Mouse (Mus musculus) R1 (cell line): ENCODE measurements around the gene Lamp1.

ENCODE experiments used
- DNase-seq: peaks from one replicate; pipeline ENCODE4 v3.0.0-alpha.2; 2018; ENCODE audit warnings: low read depth, low spot score

The Lamp1 gene

DNA sequence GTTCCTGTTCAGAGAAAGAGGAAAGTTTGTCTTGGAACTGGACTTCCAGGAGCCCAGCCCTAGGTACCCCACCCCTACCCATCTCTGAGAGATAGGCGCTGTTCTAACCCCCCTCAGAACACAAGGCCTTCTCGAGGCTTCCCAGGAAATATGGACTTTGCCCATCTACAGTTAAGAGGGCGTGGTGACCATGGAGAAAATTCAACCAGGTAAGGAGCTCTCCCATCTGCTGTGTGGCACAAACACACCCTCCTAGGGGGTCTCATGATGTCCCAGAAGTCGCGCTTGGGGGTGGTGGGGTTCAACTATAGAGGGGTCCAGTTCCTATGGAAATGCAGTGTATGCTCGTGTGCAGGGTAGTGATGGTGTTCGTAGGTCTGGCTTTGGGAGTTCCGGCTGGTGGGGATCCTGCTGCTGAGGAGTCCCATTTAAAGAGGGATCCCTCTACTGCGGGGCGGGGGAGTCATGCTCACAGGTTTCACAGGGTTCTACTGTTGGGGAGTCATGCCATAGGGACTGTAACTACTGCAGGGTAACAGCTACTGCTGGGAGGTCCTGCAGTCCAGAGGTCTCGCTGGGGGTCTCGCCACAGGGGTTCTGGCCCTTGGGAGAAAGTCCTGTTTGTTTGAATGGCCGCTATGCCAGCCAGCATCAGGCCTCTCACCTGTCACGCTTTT, 40.6 kb downstream of the Lamp1 start:
- no peak for DNase-seq

DNA sequence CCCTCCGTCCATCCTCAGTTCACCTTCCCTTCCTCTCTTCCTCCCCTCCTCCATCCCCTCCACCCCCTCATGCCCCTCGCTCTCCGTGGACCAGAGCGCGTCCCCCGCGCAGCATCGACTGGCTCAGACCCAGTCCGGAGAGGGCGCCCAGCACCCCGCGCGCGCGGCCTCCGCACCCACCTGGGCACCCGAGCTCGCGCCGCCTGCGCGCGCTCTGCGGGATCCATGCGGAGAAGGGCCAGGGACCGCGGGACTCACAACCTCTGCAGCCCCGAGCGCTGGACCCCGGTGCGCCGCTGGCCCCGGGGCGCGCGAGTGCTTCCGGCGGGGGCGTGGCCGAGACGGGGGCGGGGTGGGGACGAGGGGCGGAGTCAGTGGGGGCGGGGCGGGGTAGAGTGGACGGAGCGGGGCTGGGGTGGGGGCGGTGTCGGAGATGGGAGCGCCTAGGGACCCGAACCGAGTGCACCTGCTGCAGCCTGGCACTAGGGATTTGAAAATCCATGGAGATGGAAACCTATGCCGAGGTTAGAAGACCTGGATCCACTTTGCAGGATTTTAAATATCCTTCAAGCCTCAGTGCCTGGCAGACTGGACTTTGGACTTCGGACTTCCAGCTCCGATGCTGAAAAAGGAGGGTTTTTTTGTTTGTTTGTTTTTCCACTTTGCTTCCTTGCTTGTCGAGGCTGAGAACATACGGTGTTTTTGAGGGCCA, 41.5 kb downstream of the Lamp1 start, which contains the start of gene Grtp1:
Grtp1 (minus strand) TSS at position 320 of the 712 bp plus-strand sequence.
- peak; percentile 78 for DNase-seq

DNA sequence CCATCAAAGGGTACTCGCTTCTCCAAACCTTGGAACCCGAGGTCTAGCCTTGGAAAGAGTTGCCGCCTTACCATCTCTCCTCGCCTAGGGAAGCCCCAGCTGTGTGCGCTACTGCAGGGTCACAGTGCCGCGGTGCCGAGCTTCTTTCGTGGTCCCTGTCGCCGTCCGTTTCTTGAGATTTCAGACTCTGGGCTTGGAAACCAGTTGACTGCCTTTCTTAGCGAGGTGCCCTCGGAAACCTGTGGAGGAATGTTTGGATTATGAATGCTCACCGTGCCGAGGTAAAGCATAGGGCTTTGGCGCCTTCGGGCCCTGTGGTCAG, 42.0 kb downstream of the Lamp1 start:
- DNase-seq, result no peak

DNA sequence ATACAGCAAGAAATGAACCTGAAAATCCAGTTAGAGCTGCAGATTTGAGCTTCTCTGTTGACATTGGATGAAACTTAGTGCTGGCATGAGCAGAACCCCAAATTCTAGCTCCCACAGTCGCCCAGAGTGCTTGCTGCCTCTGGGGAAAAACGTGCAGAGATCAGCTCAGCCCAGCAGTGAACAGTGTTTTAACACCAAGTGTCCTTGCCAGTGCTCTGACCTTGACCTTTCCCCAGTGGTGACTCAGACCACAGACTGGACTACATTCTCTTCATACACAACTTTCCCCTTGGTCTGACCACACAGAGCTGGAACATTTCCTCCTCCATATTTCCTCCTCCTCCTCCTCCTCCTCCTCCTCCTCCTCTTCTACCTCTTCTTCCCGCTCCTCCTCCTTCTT, 43.1 kb downstream of the Lamp1 start:
- peak; percentile 66 for DNase-seq

DNA sequence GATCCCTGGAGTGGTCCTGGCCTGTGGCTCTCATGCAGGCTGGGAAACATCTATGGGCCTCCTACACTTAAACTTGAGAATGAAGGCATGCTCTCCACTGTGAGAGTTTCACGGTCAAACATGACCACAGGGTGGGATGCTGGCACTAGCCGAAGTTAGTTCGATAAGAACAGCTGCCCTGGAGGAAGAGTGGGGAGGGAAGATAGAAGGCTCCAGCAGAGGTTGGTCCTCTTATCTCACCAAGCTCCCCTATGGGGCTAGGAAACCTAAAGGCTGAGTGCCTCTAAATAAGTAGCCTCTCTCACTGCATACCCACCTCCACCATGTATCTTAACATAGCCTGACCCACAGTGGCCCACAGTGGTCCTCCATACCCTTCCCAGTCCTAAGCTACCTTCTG, 43.8 kb downstream of the Lamp1 start:
- no peak for DNase-seq

DNA sequence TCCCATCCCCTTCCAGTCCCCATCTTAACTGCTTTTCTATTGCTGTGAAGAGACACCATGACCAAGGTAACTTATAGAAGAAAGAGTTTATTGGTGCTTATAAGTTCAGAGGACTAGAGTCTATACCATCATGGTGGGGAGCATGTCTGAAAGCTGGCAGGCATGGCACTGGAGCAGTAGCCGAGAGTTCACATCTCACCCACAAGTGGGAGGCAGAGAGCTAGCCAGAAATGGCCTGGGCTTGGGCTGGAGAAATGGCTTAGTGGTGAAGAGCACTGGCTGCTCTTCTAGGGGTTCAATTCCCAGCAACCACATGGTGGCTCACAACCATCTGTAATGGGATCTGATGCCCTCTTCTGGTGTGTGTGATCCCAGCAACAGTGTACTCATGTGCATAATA, 44.5 kb downstream of the Lamp1 start:
- no peak for DNase-seq

DNA sequence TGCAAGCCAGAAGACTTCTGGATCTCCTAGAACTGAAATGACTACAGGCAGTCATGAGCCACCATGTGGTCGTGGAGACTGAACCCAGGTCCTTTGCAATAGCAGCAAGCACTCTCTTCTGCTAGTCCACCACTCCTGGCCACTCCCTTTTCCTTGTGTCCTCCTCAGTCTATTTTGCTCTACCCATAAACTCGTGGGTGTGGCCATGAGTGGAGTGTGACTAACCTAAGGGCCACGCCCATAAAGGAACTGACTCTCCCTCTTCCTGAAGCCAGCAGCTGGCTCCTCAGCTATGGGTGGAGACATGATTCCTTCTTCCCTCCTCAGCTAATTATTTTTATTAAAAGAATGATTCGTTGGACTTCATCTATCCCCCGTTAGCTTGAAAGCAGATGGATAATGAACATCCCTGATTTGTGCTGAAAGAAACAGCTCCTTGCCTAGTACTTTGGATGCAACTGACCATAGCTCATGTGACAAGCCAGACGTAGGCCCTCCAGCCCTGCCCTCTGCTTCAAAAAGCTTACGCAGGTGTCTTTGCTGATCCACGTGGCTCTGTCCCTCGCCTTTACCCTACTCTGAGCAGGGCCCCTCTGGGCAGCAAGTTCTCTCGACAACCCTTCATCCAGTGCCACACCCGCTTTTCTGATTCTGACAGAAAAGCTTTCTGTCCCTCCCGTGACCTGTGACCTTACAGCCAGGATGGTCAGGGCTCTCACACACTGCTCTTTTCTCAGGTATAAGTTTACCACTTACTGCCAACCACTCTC, 45.6 kb downstream of the Lamp1 start:
- DNase-seq, result peak; percentile 89

DNA sequence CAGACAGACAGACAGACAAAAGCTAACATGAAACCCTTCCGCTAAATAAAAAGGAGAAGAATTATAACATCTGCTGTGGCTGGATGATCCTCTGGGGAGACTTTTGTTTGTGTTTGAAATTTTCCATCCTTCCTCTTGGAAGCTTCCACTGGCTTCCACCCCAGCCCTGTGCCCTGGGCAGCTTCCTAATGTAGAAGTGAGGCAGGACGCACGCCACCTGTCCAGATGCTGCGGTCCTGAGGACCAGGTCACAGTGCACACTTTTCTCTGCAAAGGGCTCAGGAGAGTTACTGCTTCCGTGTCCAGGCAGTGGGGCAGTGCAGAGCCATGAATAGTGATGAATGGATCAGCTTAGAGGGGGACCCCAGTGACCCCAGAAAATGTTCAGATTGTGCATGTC, 46.4 kb downstream of the Lamp1 start:
- DNase-seq, result no peak

DNA sequence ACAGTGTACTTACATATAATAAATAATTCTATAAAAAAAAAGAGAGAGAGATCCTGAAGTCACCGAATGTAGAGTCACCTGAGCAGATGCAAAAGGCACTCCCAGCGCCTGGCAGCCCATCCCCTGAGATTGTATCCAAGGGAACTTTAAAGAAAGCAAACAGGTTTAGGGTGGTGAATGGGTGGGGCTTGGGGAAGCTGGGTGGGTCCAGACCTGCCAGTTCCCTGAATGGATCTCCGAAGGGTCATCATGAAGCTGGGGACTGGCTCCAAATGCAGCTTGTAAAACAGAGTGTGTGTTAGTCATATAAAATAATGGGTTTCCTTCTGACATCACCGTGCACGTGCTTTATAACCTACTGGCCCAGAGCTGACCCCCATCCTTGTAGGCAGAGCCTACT, 47.3 kb downstream of the Lamp1 start:
- peak; percentile 85 for DNase-seq

DNA sequence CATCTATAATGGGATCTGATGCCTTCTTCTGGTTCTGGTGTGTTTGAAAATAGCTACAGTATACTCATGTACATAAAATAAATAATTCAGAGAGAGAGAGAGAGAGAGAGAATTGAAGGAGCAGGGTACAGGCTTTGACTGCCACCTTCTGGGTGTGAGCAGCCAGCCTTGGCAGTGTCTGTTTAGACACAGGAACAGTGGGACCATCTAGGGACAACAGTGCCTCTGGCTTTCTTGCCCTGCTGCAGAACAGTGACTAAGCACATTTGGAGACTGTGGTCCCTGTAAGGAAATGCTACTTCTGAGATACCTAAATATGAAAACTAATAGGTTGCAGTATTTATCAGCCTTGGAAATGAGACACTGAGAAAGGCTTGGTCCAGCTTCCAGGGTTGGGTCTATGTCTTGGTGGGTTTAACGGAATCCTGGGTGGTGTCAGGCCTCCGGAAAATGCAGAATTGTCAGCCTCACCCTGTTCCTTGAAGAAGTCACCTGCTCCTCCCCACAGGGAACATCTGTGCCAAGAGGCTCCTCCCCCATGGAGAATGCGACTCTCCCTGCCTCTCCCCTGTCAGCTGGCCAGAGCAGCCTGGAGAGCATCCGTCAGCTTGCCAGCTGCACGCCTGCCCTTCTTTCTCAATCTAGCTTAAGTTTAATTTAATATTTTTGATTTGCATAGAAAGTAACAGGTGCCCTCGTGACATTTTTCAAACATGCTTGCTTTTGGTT, 49.8 kb downstream of the Lamp1 start:
- DNase-seq, result peak; percentile 92

DNA sequence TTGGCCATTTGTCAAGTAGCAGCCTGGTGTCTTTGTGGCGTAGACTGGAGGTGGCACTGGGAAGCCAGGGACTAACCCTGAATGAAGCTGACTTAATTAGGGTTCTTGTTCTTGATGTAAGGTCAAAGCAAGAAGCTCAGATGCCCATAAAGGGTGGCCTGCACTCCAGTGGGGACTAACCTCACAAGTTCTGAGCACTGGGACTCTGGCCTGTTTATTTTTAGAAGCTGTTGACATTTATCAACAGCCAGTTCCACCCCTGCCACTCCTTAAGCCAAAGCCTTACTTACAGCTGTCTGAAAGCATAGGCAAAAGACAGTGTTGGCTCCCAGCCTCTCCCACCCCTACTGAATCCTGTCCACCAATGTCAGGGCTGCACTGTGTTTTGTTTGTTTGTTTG, 50.8 kb downstream of the Lamp1 start:
- DNase-seq, result no peak

DNA sequence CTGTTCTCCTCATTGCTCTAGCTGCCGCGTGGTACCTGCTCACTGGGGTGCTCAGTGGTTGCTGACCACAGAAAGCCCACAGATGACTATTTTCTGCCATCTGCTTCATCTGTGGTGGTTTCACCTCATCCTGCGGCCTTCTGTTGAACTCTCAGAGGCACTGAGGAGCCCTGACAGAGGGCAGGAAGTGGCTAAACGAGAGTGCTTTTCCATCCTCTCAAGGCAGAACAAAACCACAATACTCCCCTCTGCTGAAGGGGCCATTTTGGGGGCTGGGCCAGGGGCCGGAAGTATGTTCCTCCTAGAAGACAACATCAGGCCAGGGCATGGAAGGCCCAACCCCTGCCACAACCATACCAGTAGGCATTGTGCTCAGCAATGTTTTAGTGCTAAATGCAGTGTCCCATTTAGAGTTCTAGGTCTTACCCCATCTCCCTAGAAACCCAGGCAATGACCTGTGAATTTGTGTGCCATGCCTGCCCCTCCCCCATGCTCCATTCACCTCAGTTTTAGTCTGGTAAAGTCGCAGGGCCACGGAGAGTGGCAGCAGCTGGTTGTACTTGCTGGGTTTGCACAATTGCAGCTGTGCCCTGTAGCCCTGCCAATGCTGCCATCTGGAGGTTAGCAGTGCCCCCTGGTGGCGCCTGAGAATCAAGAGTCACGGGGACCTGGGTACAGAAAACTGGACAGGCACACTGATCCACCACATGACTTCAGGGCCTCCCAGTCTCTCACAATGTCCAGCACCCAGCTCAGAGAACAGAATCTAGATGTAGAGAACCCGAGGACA, 54.7 kb downstream of the Lamp1 start:
- peak; percentile 87 for DNase-seq

DNA sequence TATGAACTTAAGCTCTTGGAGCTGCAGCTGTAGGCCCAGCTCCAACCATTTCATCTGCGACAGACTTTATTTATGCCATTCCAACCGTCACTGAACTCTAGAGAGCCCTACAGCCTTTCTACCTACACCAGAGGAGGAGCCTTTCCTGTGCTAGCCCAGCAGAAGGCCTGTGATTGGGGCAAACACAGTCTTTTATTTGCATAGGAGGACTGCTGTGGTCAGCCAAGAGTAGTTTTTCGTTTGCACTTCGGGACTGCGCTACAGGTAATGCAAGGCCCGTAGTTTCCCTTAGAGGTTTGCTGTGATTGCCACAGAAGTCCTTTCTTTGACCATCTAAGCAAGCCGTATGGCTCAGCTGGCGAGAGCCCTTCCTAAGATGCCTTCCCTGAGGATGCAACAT, 57.4 kb downstream of the Lamp1 start:
- DNase-seq, result no peak

DNA sequence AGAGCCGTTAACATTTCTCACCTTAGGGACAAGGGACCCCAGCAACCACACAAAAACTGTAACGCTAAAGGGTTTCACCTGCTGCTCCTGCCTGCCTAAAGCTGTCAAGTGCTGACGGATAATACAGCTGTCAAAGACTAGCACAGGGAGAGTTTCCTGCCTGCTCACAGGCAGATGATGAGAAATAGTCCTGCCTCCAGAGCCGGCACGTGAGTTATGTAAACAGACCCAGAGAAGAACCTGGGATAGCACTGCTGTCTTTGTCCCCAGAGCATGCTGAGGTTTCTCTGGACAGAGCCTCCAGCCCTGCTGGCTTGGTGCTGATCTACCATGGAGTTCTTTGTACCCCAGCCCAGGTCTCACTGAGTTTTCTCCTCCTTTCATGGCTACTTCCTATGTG, 58.1 kb downstream of the Lamp1 start:
- DNase-seq, result no peak

DNA sequence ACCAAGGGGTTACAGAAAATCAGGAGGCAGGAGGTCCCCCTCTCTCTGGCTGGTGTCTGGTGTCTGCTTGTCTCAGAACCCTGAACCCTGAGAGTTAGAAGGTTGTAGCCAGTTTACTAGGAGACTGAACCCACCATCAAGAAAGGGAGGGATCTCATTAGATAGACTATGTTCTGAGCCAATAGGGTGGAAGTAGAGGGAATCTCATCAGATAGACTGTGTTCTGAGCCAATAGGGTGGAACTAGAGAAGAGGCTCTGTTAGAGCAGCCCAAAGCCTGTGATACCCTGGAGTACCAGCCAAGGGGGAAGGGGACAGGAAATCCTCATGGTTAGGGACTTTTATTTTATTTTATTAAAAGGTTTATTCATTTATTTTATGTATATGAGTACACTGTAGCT, 59.0 kb downstream of the Lamp1 start:
- peak; percentile 32 for DNase-seq

DNA sequence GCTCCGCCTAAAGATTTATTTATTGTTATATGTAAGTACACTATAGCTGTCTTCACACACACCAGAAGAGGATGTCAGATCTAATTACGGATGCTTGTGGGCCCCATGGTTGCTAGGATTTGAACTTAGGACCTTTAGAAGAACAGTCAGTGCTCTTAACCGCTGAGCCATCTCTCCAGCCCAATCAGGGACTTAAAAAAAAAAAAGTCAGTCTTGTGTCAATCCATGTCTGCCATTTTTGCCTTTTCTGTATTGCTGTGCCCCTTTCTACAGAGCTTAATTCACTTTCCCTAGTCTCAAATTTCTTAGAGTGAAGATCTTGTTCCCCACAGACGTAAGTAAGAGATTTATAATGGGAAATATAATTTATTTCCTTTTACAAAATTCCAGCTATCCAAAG, 59.5 kb downstream of the Lamp1 start:
- DNase-seq, result no peak

DNA sequence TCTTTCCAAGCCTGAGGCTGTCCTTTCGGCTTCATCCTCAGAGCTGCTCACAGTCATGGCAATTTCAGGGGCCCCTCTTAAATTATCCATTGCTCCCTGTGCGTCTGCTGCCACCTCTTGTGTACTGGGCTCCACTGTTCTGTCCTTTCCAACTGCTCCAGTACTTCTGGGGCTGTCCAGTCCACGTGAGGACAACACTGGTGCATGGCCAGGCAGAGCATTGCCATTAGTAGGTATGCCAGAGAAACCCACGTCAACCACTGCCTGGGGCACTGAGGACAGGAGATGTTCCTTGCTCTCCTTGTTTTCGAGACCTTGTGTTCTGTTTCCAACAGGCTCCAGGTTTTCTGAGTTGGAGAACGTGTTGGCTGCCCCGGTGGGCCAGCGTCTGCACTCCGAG, 65.5 kb downstream of the Lamp1 start:
- DNase-seq, result no peak
